Mouse (Mus musculus): ENCODE measurements around the gene Lmod3. TPM values are rescaled to one million over a fixed set of nuclear protein-coding genes. Genes with fewer than 3 reads are reported as not detected.

The Lmod3 gene
- polyA plus RNA-seq, 1 experiment from 2014 or later = 24.7 TPM

GRCm38 (mm10) chr6:97226083-97226491 lies 26.5 kb downstream of the Lmod3 start:
- Histone ChIP-seq H3K27ac (peak overlapping the region; percentile 81), H3K36me3 (peaks cover 24% of the 10 kb centered on the region), H3K4me3 (no peak overlapping the region), H3K4me2 (no peak overlapping the region), H3K9ac (peak overlapping the region; percentile 4; the same call in 1 of the 2 replicates), H3K27me3 (no peaks in the 10 kb centered on the region), H3K9me3 (replicated peaks) (no peaks in the 10 kb centered on the region), H3K4me1 (replicated peaks) (peaks cover 41% of the 10 kb centered on the region)
- WGBS = 38% methylated on average over 1 of the region's 1 CpGs
- peak; percentile 51; the same call in 1 of the 2 replicates for ATAC-seq (replicated peaks; ENCODE audit: insufficient number of reproducible peaks, insufficient read depth, low FRiP score, low read depth)

GRCm38 (mm10) chr6:97224505-97224904 lies 28.1 kb downstream of the Lmod3 start:
- Histone ChIP-seq H3K27me3 (no peaks in the 10 kb centered on the region), H3K4me3 (no peak overlapping the region), H3K4me2 (no peak overlapping the region), H3K27ac (no peak overlapping the region), H3K9me3 (replicated peaks) (no peaks in the 10 kb centered on the region), H3K9ac (no peak overlapping the region), H3K36me3 (peaks cover 9% of the 10 kb centered on the region; the same call in 1 of the 2 replicates), H3K4me1 (replicated peaks) (peaks cover 42% of the 10 kb centered on the region)
- ATAC-seq (replicated peaks; ENCODE audit: insufficient number of reproducible peaks, insufficient read depth, low FRiP score, low read depth) = no peak
- 82% methylated on average over 8 of the region's 8 CpGs for WGBS

GRCm38 (mm10) chr6:97223566-97223965 lies 29.0 kb downstream of the Lmod3 start:
- Histone ChIP-seq H3K27ac (peak overlapping the region; percentile 82), H3K4me2 (peak overlapping the region; percentile 48), H3K9ac (no peak overlapping the region), H3K36me3 (0 out of 2 replicates have a peak, but pooled peaks cover 6% of the 10 kb centered on the region), H3K27me3 (no peaks in the 10 kb centered on the region), H3K4me3 (no peak overlapping the region), H3K4me1 (replicated peaks) (peaks cover 42% of the 10 kb centered on the region), H3K9me3 (replicated peaks) (no peaks in the 10 kb centered on the region)
- WGBS = 76% methylated on average over 4 of the region's 4 CpGs
- ATAC-seq (replicated peaks; ENCODE audit: insufficient number of reproducible peaks, insufficient read depth, low FRiP score, low read depth) = no peak

- H3K4me3 ChIP-seq = no peak overlapping the region
- peak overlapping the region; percentile 82 for H3K27ac ChIP-seq
- ATAC-seq (replicated peaks; ENCODE audit: insufficient number of reproducible peaks, insufficient read depth, low FRiP score, low read depth) = no peak
- 30% methylated on average over 5 of the region's 5 CpGs for WGBS
- H3K36me3 ChIP-seq = 0 out of 2 replicates have a peak, but pooled peaks cover 6% of the 10 kb centered on the region
- no peaks in the 10 kb centered on the region for H3K9me3 ChIP-seq (replicated peaks)
- peaks cover 42% of the 10 kb centered on the region for H3K4me1 ChIP-seq (replicated peaks)
- H3K27me3 ChIP-seq = no peaks in the 10 kb centered on the region
- no peak overlapping the region for H3K9ac ChIP-seq
- H3K4me2 ChIP-seq = peak overlapping the region; percentile 48
Measured at GRCm38 (mm10) chr6:97222931-97223467, 29.6 kb downstream of the Lmod3 start.

- Histone ChIP-seq H3K4me2 (peak overlapping the region; percentile 9; the same call in 1 of the 2 replicates), H3K4me1 (replicated peaks) (peaks cover 43% of the 10 kb centered on the region)
- 53% methylated on average over 6 of the region's 6 CpGs for WGBS
Measured at GRCm38 (mm10) chr6:97222321-97222720, 30.2 kb downstream of the Lmod3 start.

GRCm38 (mm10) chr6:97221205-97222025 lies 31.1 kb downstream of the Lmod3 start:
- 0 out of 2 replicates have a peak overlapping the region, but pooled peaks have one; percentile 4 for H3K4me2 ChIP-seq
- ATAC-seq (replicated peaks; ENCODE audit: insufficient number of reproducible peaks, insufficient read depth, low FRiP score, low read depth) = no peak
- no peak overlapping the region for H3K9ac ChIP-seq
- no peaks in the 10 kb centered on the region for H3K27me3 ChIP-seq
- no peaks in the 10 kb centered on the region for H3K9me3 ChIP-seq (replicated peaks)
- 56% methylated on average over 15 of the region's 15 CpGs for WGBS
- no peaks in the 10 kb centered on the region for H3K36me3 ChIP-seq
- peak overlapping the region; percentile 82 for H3K27ac ChIP-seq
- H3K4me3 ChIP-seq = no peak overlapping the region
- H3K4me1 ChIP-seq (replicated peaks) = peaks cover 47% of the 10 kb centered on the region

More at GRCm38 (mm10) chr6:97222321-97222720, 30.2 kb downstream of the Lmod3 start:
- H3K27me3 ChIP-seq = no peaks in the 10 kb centered on the region
- H3K27ac ChIP-seq = peak overlapping the region; percentile 82
- H3K36me3 ChIP-seq = 0 out of 2 replicates have a peak, but pooled peaks cover 5% of the 10 kb centered on the region
- no peaks in the 10 kb centered on the region for H3K9me3 ChIP-seq (replicated peaks)
- H3K9ac ChIP-seq = no peak overlapping the region
- no peak overlapping the region for H3K4me3 ChIP-seq
- ATAC-seq (replicated peaks; ENCODE audit: insufficient number of reproducible peaks, insufficient read depth, low FRiP score, low read depth) = no peak

- no peak overlapping the region for H3K27ac ChIP-seq
- H3K4me3 ChIP-seq = no peak overlapping the region
- H3K4me1 ChIP-seq (replicated peaks) = peaks cover 46% of the 10 kb centered on the region
- H3K27me3 ChIP-seq = no peaks in the 10 kb centered on the region
- H3K36me3 ChIP-seq = no peaks in the 10 kb centered on the region
- H3K9ac ChIP-seq = no peak overlapping the region
- no peak overlapping the region for H3K4me2 ChIP-seq
- 85% methylated on average over 2 of the region's 5 CpGs for WGBS
- ATAC-seq (replicated peaks; ENCODE audit: insufficient number of reproducible peaks, insufficient read depth, low FRiP score, low read depth) = no peak
- no peaks in the 10 kb centered on the region for H3K9me3 ChIP-seq (replicated peaks)
Measured at GRCm38 (mm10) chr6:97220672-97221071, 31.9 kb downstream of the Lmod3 start.

GRCm38 (mm10) chr6:97216154-97216821 lies 36.3 kb downstream of the Lmod3 start:
- WGBS = 60% methylated on average over 4 of the region's 4 CpGs
- no peak overlapping the region for H3K4me2 ChIP-seq
- H3K27me3 ChIP-seq = no peaks in the 10 kb centered on the region
- no peak overlapping the region for H3K4me3 ChIP-seq
- H3K27ac ChIP-seq = no peak overlapping the region
- no peak for ATAC-seq (replicated peaks; ENCODE audit: insufficient number of reproducible peaks, insufficient read depth, low FRiP score, low read depth)
- 0 out of 2 replicates have a peak, but pooled peaks cover 11% of the 10 kb centered on the region for H3K36me3 ChIP-seq
- no peaks in the 10 kb centered on the region for H3K9me3 ChIP-seq (replicated peaks)
- H3K4me1 ChIP-seq (replicated peaks) = peaks cover 41% of the 10 kb centered on the region
- H3K9ac ChIP-seq = no peak overlapping the region

- Histone ChIP-seq H3K27me3 (no peaks in the 10 kb centered on the region), H3K9ac (0 out of 2 replicates have a peak overlapping the region, but pooled peaks have one; percentile 21), H3K27ac (peak overlapping the region; percentile 33), H3K4me3 (peak overlapping the region; percentile 73), H3K4me1 (replicated peaks) (peaks cover 40% of the 10 kb centered on the region), H3K36me3 (0 out of 2 replicates have a peak, but pooled peaks cover 11% of the 10 kb centered on the region), H3K4me2 (peak overlapping the region; percentile 81), H3K9me3 (replicated peaks) (no peaks in the 10 kb centered on the region)
- ATAC-seq (replicated peaks; ENCODE audit: insufficient number of reproducible peaks, insufficient read depth, low FRiP score, low read depth) = no peak
- WGBS = 43% methylated on average over 12 of the region's 12 CpGs
Measured at GRCm38 (mm10) chr6:97211981-97212380, 40.6 kb downstream of the Lmod3 start.

GRCm38 (mm10) chr6:97210962-97211601 lies 41.5 kb downstream of the Lmod3 start:
- Histone ChIP-seq H3K27ac (peak overlapping the region; percentile 82), H3K4me3 (peak overlapping the region; percentile 73), H3K4me1 (replicated peaks) (peaks cover 35% of the 10 kb centered on the region), H3K36me3 (0 out of 2 replicates have a peak, but pooled peaks cover 11% of the 10 kb centered on the region), H3K9me3 (replicated peaks) (no peaks in the 10 kb centered on the region), H3K4me2 (peak overlapping the region; percentile 81), H3K9ac (peak overlapping the region; percentile 78), H3K27me3 (no peaks in the 10 kb centered on the region)
- peak; percentile 63 for ATAC-seq (replicated peaks; ENCODE audit: insufficient number of reproducible peaks, insufficient read depth, low FRiP score, low read depth)
- 1% methylated on average over 22 of the region's 22 CpGs for WGBS
